Comparison of ENCODE assay signal across 13 mouse cellular contexts in genomic region chr1:39740948-39741347, GRCm38 (mm10). TPM values are rescaled to one million over a fixed set of nuclear protein-coding genes. Genes with fewer than 3 reads are reported as not detected.
A peak's percentile ranks its signal among the peaks of the same experiment; 100 is the strongest.
DNase-seq lines count a peak whose midpoint lies in the region; ATAC-seq and TF ChIP-seq lines count a peak whose summit lies in the region.
"Had no signal": no experiment of that assay in that cellular context is flagged by ENCODE, and none has a peak within 500 bp of the region (broad histone marks: within the 10 kb centered on the region; RNA-seq: fewer than 3 reads in every experiment).

No protein-coding gene starts in this region.

- TF ChIP-seq CTCF in midbrain, postnatal 0 days (IDR thresholded peaks at IDR 0.05), result no peak
- no peak for TF ChIP-seq CTCF in cerebellum, adult 2 months (IDR thresholded peaks at IDR 0.05; ENCODE audit: borderline replicate concordance, insufficient read depth, low read depth, low read length)

- H3K4me3 ChIP-seq in embryonic facial prominence, embryonic 12.5 days, result no peak overlapping the region
- no peak overlapping the region for H3K4me3 ChIP-seq in embryonic facial prominence, embryonic 10.5 days
- no peak overlapping the region for H3K4me3 ChIP-seq in kidney, embryonic 14.5 days (ENCODE audit: low read length)
- H3K4me3 ChIP-seq in neural tube, embryonic 14.5 days (ENCODE audit: low read depth, low read length), result no peak overlapping the region
- H3K4me3 ChIP-seq in neural tube, embryonic 15.5 days (replicated peaks), result no peak overlapping the region
- no peak overlapping the region for H3K4me3 ChIP-seq in midbrain, postnatal 0 days (ENCODE audit: low read depth, low read length)
- H3K4me3 ChIP-seq in cerebellum, adult 2 months (replicated peaks; ENCODE audit: insufficient read depth, low read depth, low read length), result no peak overlapping the region
- H3K4me3 ChIP-seq: heart, adult 2 months had no signal

- H3K9me3 ChIP-seq in embryonic facial prominence, embryonic 12.5 days, result no peaks in the 10 kb centered on the region
- no peaks in the 10 kb centered on the region for H3K9me3 ChIP-seq in embryonic facial prominence, embryonic 10.5 days
- H3K9me3 ChIP-seq in kidney, embryonic 14.5 days (ENCODE audit: control insufficient read depth, low read length), result no peaks in the 10 kb centered on the region
- H3K9me3 ChIP-seq in neural tube, embryonic 14.5 days (ENCODE audit: control insufficient read depth, low read length), result no peaks in the 10 kb centered on the region
- H3K9me3 ChIP-seq in neural tube, embryonic 15.5 days (replicated peaks), result no peaks in the 10 kb centered on the region
- H3K9me3 ChIP-seq in midbrain, postnatal 0 days (ENCODE audit: low read length), result no peaks in the 10 kb centered on the region

- ATAC-seq in embryonic facial prominence, embryonic 12.5 days (ENCODE audit: insufficient number of reproducible peaks, insufficient read depth, low FRiP score, low TSS enrichment), result 0 out of 2 replicates have a peak, but pooled peaks have one; percentile 60
- peak; percentile 40; the same call in 1 of the 2 replicates for ATAC-seq in kidney, embryonic 14.5 days (ENCODE audit: low FRiP score, low TSS enrichment)
- ATAC-seq in neural tube, embryonic 14.5 days (ENCODE audit: low read depth), result peak; percentile 60; the same call in 1 of the 2 replicates
- no peak; the same call in 1 of the 2 replicates for ATAC-seq in neural tube, embryonic 15.5 days (ENCODE audit: low FRiP score)
- ATAC-seq in midbrain, postnatal 0 days (ENCODE audit: low FRiP score), result no peak
- ATAC-seq: Patski had no signal

- H3K36me3 ChIP-seq in embryonic facial prominence, embryonic 12.5 days, result no peaks in the 10 kb centered on the region
- H3K36me3 ChIP-seq in embryonic facial prominence, embryonic 10.5 days (replicated peaks), result no peaks in the 10 kb centered on the region
- no peaks in the 10 kb centered on the region for H3K36me3 ChIP-seq in kidney, embryonic 14.5 days (ENCODE audit: control insufficient read depth, insufficient read depth, low read length)
- H3K36me3 ChIP-seq in neural tube, embryonic 14.5 days (ENCODE audit: control insufficient read depth, insufficient read depth, low read length), result no peaks in the 10 kb centered on the region
- no peaks in the 10 kb centered on the region for H3K36me3 ChIP-seq in neural tube, embryonic 15.5 days
- no peaks in the 10 kb centered on the region for H3K36me3 ChIP-seq in midbrain, postnatal 0 days (ENCODE audit: insufficient read depth, low read length)

- H3K27me3 ChIP-seq in embryonic facial prominence, embryonic 12.5 days, result no peaks in the 10 kb centered on the region
- H3K27me3 ChIP-seq in embryonic facial prominence, embryonic 10.5 days (replicated peaks; ENCODE audit: low read depth, poor library complexity, severe bottlenecking), result no peaks in the 10 kb centered on the region
- H3K27me3 ChIP-seq in kidney, embryonic 14.5 days (ENCODE audit: control insufficient read depth, insufficient read depth, low read length), result no peaks in the 10 kb centered on the region
- no peaks in the 10 kb centered on the region for H3K27me3 ChIP-seq in neural tube, embryonic 14.5 days (ENCODE audit: control insufficient read depth, insufficient read depth, low read length)
- H3K27me3 ChIP-seq in neural tube, embryonic 15.5 days (replicated peaks), result no peaks in the 10 kb centered on the region
- H3K27me3 ChIP-seq in midbrain, postnatal 0 days (ENCODE audit: insufficient read depth, low read length), result no peaks in the 10 kb centered on the region
- H3K27me3 ChIP-seq in cerebellum, adult 2 months (ENCODE audit: control insufficient read depth, insufficient read depth, low read length), result no peaks in the 10 kb centered on the region
- H3K27me3 ChIP-seq: Patski had no signal

- H3K27ac ChIP-seq in embryonic facial prominence, embryonic 12.5 days, result peak overlapping the region; percentile 61
- no peak overlapping the region for H3K27ac ChIP-seq in embryonic facial prominence, embryonic 10.5 days (replicated peaks)
- H3K27ac ChIP-seq in kidney, embryonic 14.5 days (ENCODE audit: low read depth, low read length), result no peak overlapping the region
- no peak overlapping the region for H3K27ac ChIP-seq in neural tube, embryonic 14.5 days (ENCODE audit: low read depth, low read length)
- no peak overlapping the region for H3K27ac ChIP-seq in neural tube, embryonic 15.5 days (replicated peaks)
- no peak overlapping the region for H3K27ac ChIP-seq in midbrain, postnatal 0 days (ENCODE audit: low read depth, low read length)
- no peak overlapping the region for H3K27ac ChIP-seq in cerebellum, adult 2 months (ENCODE audit: insufficient read depth, low read length)
- H3K27ac ChIP-seq: heart, adult 2 months; macrophage had no signal

- peaks cover 18% of the 10 kb centered on the region for H3K4me1 ChIP-seq in embryonic facial prominence, embryonic 12.5 days
- H3K4me1 ChIP-seq in embryonic facial prominence, embryonic 10.5 days, result peaks cover 25% of the 10 kb centered on the region
- 0 out of 2 replicates have a peak, but pooled peaks cover 14% of the 10 kb centered on the region for H3K4me1 ChIP-seq in kidney, embryonic 14.5 days (ENCODE audit: control insufficient read depth, insufficient read depth, low read length)
- peaks cover 10% of the 10 kb centered on the region; the same call in 1 of the 2 replicates for H3K4me1 ChIP-seq in neural tube, embryonic 14.5 days (ENCODE audit: control insufficient read depth, insufficient read depth, low read length)
- H3K4me1 ChIP-seq in neural tube, embryonic 15.5 days, result peaks cover 16% of the 10 kb centered on the region
- no peaks in the 10 kb centered on the region for H3K4me1 ChIP-seq in midbrain, postnatal 0 days (ENCODE audit: insufficient read depth, low read length)
- no peaks in the 10 kb centered on the region for H3K4me1 ChIP-seq in cerebellum, adult 2 months (ENCODE audit: control insufficient read depth, insufficient read depth, low read length)

- TF ChIP-seq POLR2A in cerebellum, adult 2 months (IDR thresholded peaks at IDR 0.05; ENCODE audit: borderline replicate concordance, insufficient read depth, low read length), result no peak

- 31% methylated on average over 7 of the region's 7 CpGs for WGBS in embryonic facial prominence, embryonic 12.5 days
- WGBS in embryonic facial prominence, embryonic 10.5 days, result 34% methylated on average over 7 of the region's 7 CpGs
- WGBS in kidney, embryonic 14.5 days, result 23% methylated on average over 7 of the region's 7 CpGs
- 37% methylated on average over 7 of the region's 7 CpGs for WGBS in neural tube, embryonic 14.5 days
- WGBS in neural tube, embryonic 15.5 days, result 30% methylated on average over 7 of the region's 7 CpGs
- 42% methylated on average over 7 of the region's 7 CpGs for WGBS in midbrain, postnatal 0 days
- 44% methylated on average over 7 of the region's 7 CpGs for WGBS in cerebellum, adult 2 months

- no peak overlapping the region for H3K4me2 ChIP-seq in embryonic facial prominence, embryonic 12.5 days (replicated peaks)
- no peak overlapping the region for H3K4me2 ChIP-seq in kidney, embryonic 14.5 days (replicated peaks; ENCODE audit: low read depth, low read length)
- no peak overlapping the region for H3K4me2 ChIP-seq in neural tube, embryonic 14.5 days (ENCODE audit: low read depth, low read length)
- H3K4me2 ChIP-seq in neural tube, embryonic 15.5 days, result no peak overlapping the region
- H3K4me2 ChIP-seq in midbrain, postnatal 0 days (ENCODE audit: low read depth, low read length, poor library complexity, severe bottlenecking), result no peak overlapping the region

- no peak for DNase-seq in embryonic facial prominence, embryonic 10.5 days (ENCODE audit: low spot score)
- no peak for DNase-seq in kidney, adult 11 months
- peak; percentile 43 for DNase-seq in midbrain, postnatal 0 days (ENCODE audit: low spot score)
- no peak for DNase-seq in cerebellum, adult 2 months
- DNase-seq: heart, adult 2 months; kidney, adult 9 months; lung, adult 2 months had no signal

- no peak overlapping the region for H3K9ac ChIP-seq in embryonic facial prominence, embryonic 12.5 days
- H3K9ac ChIP-seq in kidney, embryonic 14.5 days (ENCODE audit: low read depth, low read length), result no peak overlapping the region
- no peak overlapping the region for H3K9ac ChIP-seq in neural tube, embryonic 14.5 days (replicated peaks; ENCODE audit: low read depth, low read length)
- H3K9ac ChIP-seq in neural tube, embryonic 15.5 days (replicated peaks), result no peak overlapping the region
- no peak overlapping the region for H3K9ac ChIP-seq in midbrain, postnatal 0 days (replicated peaks; ENCODE audit: low read length, poor library complexity, severe bottlenecking)

RNA-seq across cellular contexts. Expression of gene Rfx8, which starts 20.2 kb away (rescaled TPM):
- polyA plus RNA-seq in embryonic facial prominence, embryonic 12.5 days (2016; fragmentation: Nextera tagmentation; extraction: Ambion mirVana), result 3.0 and 3.3 TPM in 2 replicates
- 0.43 and 0.56 TPM in 2 replicates for polyA plus RNA-seq in embryonic facial prominence, embryonic 10.5 days (2016; fragmentation: Nextera tagmentation; extraction: Ambion mirVana)
- 0.18 TPM in 1 of 2 replicates, not detected in the other for polyA plus RNA-seq in kidney, embryonic 14.5 days (2014; fragmentation: Nextera tagmentation; extraction: Ambion mirVana)
- polyA plus RNA-seq in neural tube, embryonic 14.5 days (2014; fragmentation: Nextera tagmentation; extraction: Ambion mirVana), result 0.13 and 0.16 TPM in 2 replicates
- polyA plus RNA-seq in neural tube, embryonic 15.5 days (2015; fragmentation: Nextera tagmentation; extraction: Ambion mirVana), result 0.14 and 0.27 TPM in 2 replicates
- total RNA-seq in midbrain, postnatal 0 days (2014; rRNA removed), result 0.52 and 0.66 TPM in 2 replicates
- polyA plus RNA-seq in midbrain, postnatal 0 days (2015; fragmentation: Nextera tagmentation; extraction: Ambion mirVana), result 0.28 and 0.39 TPM in 2 replicates
- polyA plus RNA-seq in cerebellum, adult 2 months (2012; rRNA removed), result 0.26 and 0.29 TPM in 2 replicates
- polyA plus RNA-seq: macrophage, Patski had no signal

Comparison
In these comparisons a context has a peak if more than half of its experiments do, and no peak if none do; other contexts are left out.
1. ATAC-seq: peak in embryonic facial prominence, embryonic 12.5 days (single experiment), kidney, embryonic 14.5 days (single experiment) and neural tube, embryonic 14.5 days (single experiment); none in neural tube, embryonic 15.5 days (single experiment) and midbrain, postnatal 0 days (single experiment).